Mouse (Mus musculus) MEL (cell line): ENCODE data around the gene Atp10b.

Experiments
- CTCF ChIP-seq, 3 experiments: IDR thresholded peaks in 2 of 3; conservative IDR thresholded peaks in 1 of 3; 2 replicates each; pipeline ENCODE4 v1.5.1; 2011 to 2012; ENCODE audit warnings: low read length in 3 of 3, low read depth in 2 of 3, mild to moderate bottlenecking in 2 of 3, improper control_type of control experiment in 1 of 3, inconsistent platforms in 1 of 3, mixed read lengths in 1 of 3, moderate library complexity in 1 of 3; ENCODE audit not compliant: control insufficient read depth in 1 of 3, insufficient read depth in 1 of 3, poor library complexity in 1 of 3, severe bottlenecking in 1 of 3
- HCFC1 ChIP-seq: IDR thresholded peaks from 2 replicates; pipeline ENCODE4 v1.6.1; 2012; ENCODE audit warnings: low read depth, mild to moderate bottlenecking, inconsistent platforms, low read length, improper control_type of control experiment, moderate library complexity
- MAX ChIP-seq: IDR thresholded peaks from 2 replicates; pipeline ENCODE4 v1.6.1; 2011; ENCODE audit warnings: low read length, improper control_type of control experiment
- POLR2A ChIP-seq, 2 experiments: IDR thresholded peaks; 2 replicates each; pipeline ENCODE4 v1.6.1; 2011 to 2012; ENCODE audit warnings: low read length in 2 of 2, mild to moderate bottlenecking in 2 of 2, control low read depth in 1 of 2, improper control_type of control experiment in 1 of 2, low read depth in 1 of 2, moderate library complexity in 1 of 2; ENCODE audit not compliant: control insufficient read depth in 1 of 2, insufficient read depth in 1 of 2, poor library complexity in 1 of 2
- UBTF ChIP-seq: IDR thresholded peaks from 2 replicates; pipeline ENCODE4 v1.6.1; 2012; ENCODE audit warnings: low read depth, mild to moderate bottlenecking, inconsistent platforms, low read length, improper control_type of control experiment, moderate library complexity, borderline replicate concordance; ENCODE audit not compliant: insufficient read depth

GRCm38 (mm10) chr11:43174359-43175116, 24.9 kb downstream of the Atp10b start:
- TF ChIP-seq POLR2A (IDR thresholded peaks at IDR 0.05; ENCODE audit: control insufficient read depth in 1 of 2, insufficient read depth in 1 of 2, low read depth in 1 of 2, low read length in 2 of 2, poor library complexity in 1 of 2) (no peak), MAX (no peak), HCFC1 (no peak), UBTF (no peak), CTCF (IDR thresholded peaks at IDR 0.05 in 2 of 3, conservative IDR thresholded peaks at IDR 0.05 in 1 of 3; ENCODE audit: control insufficient read depth in 1 of 3, insufficient read depth in 1 of 3, low read depth in 2 of 3, low read length in 3 of 3, poor library complexity in 1 of 3, severe bottlenecking in 1 of 3) (no peak)
